Mouse (Mus musculus): ENCODE results near the gene Gm8764. TPM values are rescaled to one million over a fixed set of nuclear protein-coding genes. Genes with fewer than 3 reads are reported as not detected.
"Not testable (repeated sequence)": the region's sequence is repeated elsewhere in the genome, so short reads cannot be mapped to it uniquely, and the experiment has no call there.

The Gm8764 gene
- polyA plus RNA-seq (2014; fragmentation: Nextera tagmentation; extraction: Ambion mirVana), result not detected in 2 replicates

DNA sequence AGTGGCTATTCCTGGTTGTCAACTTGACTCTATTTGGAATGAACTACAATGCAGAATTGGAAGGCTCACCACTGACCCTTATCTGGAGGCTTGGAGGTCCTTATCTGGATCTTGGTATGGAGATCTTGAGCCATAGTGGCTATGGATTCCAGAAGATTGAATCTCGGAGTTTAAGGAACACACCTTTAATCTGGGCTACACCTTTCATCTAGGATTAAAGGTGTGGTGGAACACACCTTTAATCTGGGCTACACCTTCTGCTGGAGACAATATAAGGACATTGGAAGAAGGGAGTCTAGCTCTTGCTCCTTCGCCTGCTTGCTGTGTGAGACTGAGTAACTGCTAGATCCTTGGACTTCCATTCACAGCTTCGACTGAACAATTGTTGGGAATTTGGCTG, at the start of gene Gm8764:
TSS of gene Gm8764 (plus strand) at position 301 of the 400 bp plus-strand sequence.
- no CpG with 5 or more reads among the region's 3 CpGs for WGBS
- H3K4me2 ChIP-seq (ENCODE audit: low read length); H3K9me3 ChIP-seq (ENCODE audit: control insufficient read depth, low read length); H3K4me3 ChIP-seq (ENCODE audit: control insufficient read depth in 1 of 2, insufficient read depth in 1 of 2, low read depth in 1 of 2, low read length in 2 of 2); H3K36me3 ChIP-seq (ENCODE audit: control insufficient read depth, insufficient read depth, low read length); H3K27me3 ChIP-seq (ENCODE audit: control insufficient read depth, insufficient read depth, low read length); H3K9ac ChIP-seq (ENCODE audit: low read length); ATAC-seq (ENCODE audit: insufficient number of reproducible peaks, insufficient read depth, low FRiP score, low read depth); H3K4me1 ChIP-seq (ENCODE audit: control insufficient read depth in 2 of 2, insufficient read depth in 2 of 2, low read length in 2 of 2); H3K27ac ChIP-seq (replicated peaks in 1 of 2; ENCODE audit: control insufficient read depth in 1 of 2, insufficient read depth in 1 of 2, low read depth in 2 of 2, low read length in 2 of 2): not testable (repeated sequence)

- H3K9ac ChIP-seq (ENCODE audit: low read length), result no peak overlapping the region
- H3K36me3 ChIP-seq (ENCODE audit: control insufficient read depth, insufficient read depth, low read length), result no peaks in the 10 kb centered on the region
- H3K27ac ChIP-seq (replicated peaks in 1 of 2; ENCODE audit: control insufficient read depth in 1 of 2, insufficient read depth in 1 of 2, low read depth in 2 of 2, low read length in 2 of 2), result no peak overlapping the region
- H3K4me3 ChIP-seq (ENCODE audit: control insufficient read depth in 1 of 2, insufficient read depth in 1 of 2, low read depth in 1 of 2, low read length in 2 of 2), result no peak overlapping the region
- H3K4me2 ChIP-seq (ENCODE audit: low read length), result no peak overlapping the region
- H3K27me3 ChIP-seq (ENCODE audit: control insufficient read depth, insufficient read depth, low read length), result no peaks in the 10 kb centered on the region
- H3K4me1 ChIP-seq (ENCODE audit: control insufficient read depth in 2 of 2, insufficient read depth in 2 of 2, low read length in 2 of 2), result no peaks in the 10 kb centered on the region
- ATAC-seq (ENCODE audit: insufficient number of reproducible peaks, insufficient read depth, low FRiP score, low read depth), result no peak
- 71% methylated on average over 3 of the region's 3 CpGs for WGBS
- no peaks in the 10 kb centered on the region for H3K9me3 ChIP-seq (ENCODE audit: control insufficient read depth, low read length)
These were observed 49.8 kb upstream of the Gm8764 start for GRCm38 (mm10) chr10:104110044-104110443.

DNA sequence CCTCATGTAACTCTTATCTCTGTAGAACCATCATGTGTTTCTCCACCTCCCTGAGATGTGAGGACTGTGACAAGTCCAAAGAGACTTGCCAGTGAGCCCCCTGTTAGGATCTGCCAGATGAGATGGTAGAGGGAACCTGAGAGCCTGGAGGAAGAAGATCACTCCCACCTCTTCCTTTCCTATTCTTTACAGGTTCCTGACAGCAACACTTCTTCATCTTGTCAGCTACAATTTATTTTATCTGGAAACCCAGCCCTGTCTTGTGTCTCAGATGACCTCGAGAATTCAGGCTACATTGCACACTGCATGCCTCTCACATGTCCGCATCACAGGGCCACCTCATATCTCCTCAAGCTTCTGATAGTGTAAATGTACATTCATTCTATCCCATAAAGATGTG, 41.5 kb upstream of the Gm8764 start:
- H3K4me2 ChIP-seq (ENCODE audit: low read length), result no peak overlapping the region
- no peaks in the 10 kb centered on the region for H3K4me1 ChIP-seq (ENCODE audit: control insufficient read depth in 2 of 2, insufficient read depth in 2 of 2, low read length in 2 of 2)
- WGBS, result 25% methylated on average over 2 of the region's 2 CpGs
- no peak overlapping the region for H3K4me3 ChIP-seq (ENCODE audit: control insufficient read depth in 1 of 2, insufficient read depth in 1 of 2, low read depth in 1 of 2, low read length in 2 of 2)
- no peaks in the 10 kb centered on the region for H3K36me3 ChIP-seq (ENCODE audit: control insufficient read depth, insufficient read depth, low read length)
- H3K9me3 ChIP-seq (ENCODE audit: control insufficient read depth, low read length), result no peaks in the 10 kb centered on the region
- no peaks in the 10 kb centered on the region for H3K27me3 ChIP-seq (ENCODE audit: control insufficient read depth, insufficient read depth, low read length)
- no peak for ATAC-seq (ENCODE audit: insufficient number of reproducible peaks, insufficient read depth, low FRiP score, low read depth)
- H3K27ac ChIP-seq (replicated peaks in 1 of 2; ENCODE audit: control insufficient read depth in 1 of 2, insufficient read depth in 1 of 2, low read depth in 2 of 2, low read length in 2 of 2), result no peak overlapping the region
- no peak overlapping the region for H3K9ac ChIP-seq (ENCODE audit: low read length)

DNA sequence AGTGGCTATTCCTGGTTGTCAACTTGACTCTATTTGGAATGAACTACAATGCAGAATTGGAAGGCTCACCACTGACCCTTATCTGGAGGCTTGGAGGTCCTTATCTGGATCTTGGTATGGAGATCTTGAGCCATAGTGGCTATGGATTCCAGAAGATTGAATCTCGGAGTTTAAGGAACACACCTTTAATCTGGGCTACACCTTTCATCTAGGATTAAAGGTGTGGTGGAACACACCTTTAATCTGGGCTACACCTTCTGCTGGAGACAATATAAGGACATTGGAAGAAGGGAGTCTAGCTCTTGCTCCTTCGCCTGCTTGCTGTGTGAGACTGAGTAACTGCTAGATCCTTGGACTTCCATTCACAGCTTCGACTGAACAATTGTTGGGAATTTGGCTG, 17.1 kb upstream of the Gm8764 start, which contains the start of gene Gm21293:
TSS of gene Gm21293 (plus strand) at position 301 of the 400 bp plus-strand sequence.
- not testable (repeated sequence) for H3K4me3 ChIP-seq (ENCODE audit: control insufficient read depth in 1 of 2, insufficient read depth in 1 of 2, low read depth in 1 of 2, low read length in 2 of 2); H3K27ac ChIP-seq (replicated peaks in 1 of 2; ENCODE audit: control insufficient read depth in 1 of 2, insufficient read depth in 1 of 2, low read depth in 2 of 2, low read length in 2 of 2); H3K36me3 ChIP-seq (ENCODE audit: control insufficient read depth, insufficient read depth, low read length); H3K27me3 ChIP-seq (ENCODE audit: control insufficient read depth, insufficient read depth, low read length); H3K9ac ChIP-seq (ENCODE audit: low read length); H3K4me1 ChIP-seq (ENCODE audit: control insufficient read depth in 2 of 2, insufficient read depth in 2 of 2, low read length in 2 of 2); H3K9me3 ChIP-seq (ENCODE audit: control insufficient read depth, low read length); H3K4me2 ChIP-seq (ENCODE audit: low read length); ATAC-seq (ENCODE audit: insufficient number of reproducible peaks, insufficient read depth, low FRiP score, low read depth)
- no CpG with 5 or more reads among the region's 3 CpGs for WGBS

- H3K27me3 ChIP-seq (ENCODE audit: control insufficient read depth, insufficient read depth, low read length); H3K9ac ChIP-seq (ENCODE audit: low read length); H3K4me1 ChIP-seq (ENCODE audit: control insufficient read depth in 2 of 2, insufficient read depth in 2 of 2, low read length in 2 of 2); H3K9me3 ChIP-seq (ENCODE audit: control insufficient read depth, low read length); H3K36me3 ChIP-seq (ENCODE audit: control insufficient read depth, insufficient read depth, low read length); H3K4me3 ChIP-seq (ENCODE audit: control insufficient read depth in 1 of 2, insufficient read depth in 1 of 2, low read depth in 1 of 2, low read length in 2 of 2); H3K27ac ChIP-seq (replicated peaks in 1 of 2; ENCODE audit: control insufficient read depth in 1 of 2, insufficient read depth in 1 of 2, low read depth in 2 of 2, low read length in 2 of 2); H3K4me2 ChIP-seq (ENCODE audit: low read length); ATAC-seq (ENCODE audit: insufficient number of reproducible peaks, insufficient read depth, low FRiP score, low read depth): not testable (repeated sequence)
- WGBS, result no CpG with 5 or more reads among the region's 3 CpGs
These were observed 8.6 kb upstream of the Gm8764 start, which contains the start of gene Gm6763 for GRCm38 (mm10) chr10:104151197-104151596. TSS of gene Gm6763 (plus strand) at chr10:104151497.

GRCm38 (mm10) chr10:104168215-104168614, 8.4 kb downstream of the Gm8764 start, which contains the start of gene Gm21304:
TSS of gene Gm21304 (plus strand) at chr10:104168515.
- not testable (repeated sequence) for H3K4me3 ChIP-seq (ENCODE audit: control insufficient read depth in 1 of 2, insufficient read depth in 1 of 2, low read depth in 1 of 2, low read length in 2 of 2); H3K9ac ChIP-seq (ENCODE audit: low read length); H3K4me2 ChIP-seq (ENCODE audit: low read length); ATAC-seq (ENCODE audit: insufficient number of reproducible peaks, insufficient read depth, low FRiP score, low read depth); H3K27ac ChIP-seq (replicated peaks in 1 of 2; ENCODE audit: control insufficient read depth in 1 of 2, insufficient read depth in 1 of 2, low read depth in 2 of 2, low read length in 2 of 2); H3K9me3 ChIP-seq (ENCODE audit: control insufficient read depth, low read length); H3K36me3 ChIP-seq (ENCODE audit: control insufficient read depth, insufficient read depth, low read length); H3K27me3 ChIP-seq (ENCODE audit: control insufficient read depth, insufficient read depth, low read length); H3K4me1 ChIP-seq (ENCODE audit: control insufficient read depth in 2 of 2, insufficient read depth in 2 of 2, low read length in 2 of 2)
- no CpG with 5 or more reads among the region's 3 CpGs for WGBS

DNA sequence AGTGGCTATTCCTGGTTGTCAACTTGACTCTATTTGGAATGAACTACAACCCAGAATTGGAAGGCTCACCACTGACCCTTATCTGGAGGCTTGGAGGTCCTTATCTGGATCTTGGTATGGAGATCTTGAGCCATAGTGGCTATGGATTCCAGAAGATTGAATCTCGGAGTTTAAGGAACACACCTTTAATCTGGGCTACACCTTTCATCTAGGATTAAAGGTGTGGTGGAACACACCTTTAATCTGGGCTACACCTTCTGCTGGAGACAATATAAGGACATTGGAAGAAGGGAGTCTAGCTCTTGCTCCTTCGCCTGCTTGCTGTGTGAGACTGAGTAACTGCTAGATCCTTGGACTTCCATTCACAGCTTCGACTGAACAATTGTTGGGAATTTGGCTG, 16.9 kb downstream of the Gm8764 start, which contains the start of gene Gm21312:
TSS of gene Gm21312 (plus strand) at position 301 of the 400 bp plus-strand sequence.
- H3K4me3 ChIP-seq (ENCODE audit: control insufficient read depth in 1 of 2, insufficient read depth in 1 of 2, low read depth in 1 of 2, low read length in 2 of 2); H3K27me3 ChIP-seq (ENCODE audit: control insufficient read depth, insufficient read depth, low read length); ATAC-seq (ENCODE audit: insufficient number of reproducible peaks, insufficient read depth, low FRiP score, low read depth); H3K36me3 ChIP-seq (ENCODE audit: control insufficient read depth, insufficient read depth, low read length); H3K27ac ChIP-seq (replicated peaks in 1 of 2; ENCODE audit: control insufficient read depth in 1 of 2, insufficient read depth in 1 of 2, low read depth in 2 of 2, low read length in 2 of 2); H3K9me3 ChIP-seq (ENCODE audit: control insufficient read depth, low read length); H3K4me2 ChIP-seq (ENCODE audit: low read length); H3K4me1 ChIP-seq (ENCODE audit: control insufficient read depth in 2 of 2, insufficient read depth in 2 of 2, low read length in 2 of 2); H3K9ac ChIP-seq (ENCODE audit: low read length): not testable (repeated sequence)
- WGBS, result no CpG with 5 or more reads among the region's 3 CpGs

- H3K4me2 ChIP-seq (ENCODE audit: low read length); H3K4me3 ChIP-seq (ENCODE audit: control insufficient read depth in 1 of 2, insufficient read depth in 1 of 2, low read depth in 1 of 2, low read length in 2 of 2); H3K36me3 ChIP-seq (ENCODE audit: control insufficient read depth, insufficient read depth, low read length); H3K9me3 ChIP-seq (ENCODE audit: control insufficient read depth, low read length); ATAC-seq (ENCODE audit: insufficient number of reproducible peaks, insufficient read depth, low FRiP score, low read depth); H3K4me1 ChIP-seq (ENCODE audit: control insufficient read depth in 2 of 2, insufficient read depth in 2 of 2, low read length in 2 of 2); H3K27me3 ChIP-seq (ENCODE audit: control insufficient read depth, insufficient read depth, low read length); H3K9ac ChIP-seq (ENCODE audit: low read length); H3K27ac ChIP-seq (replicated peaks in 1 of 2; ENCODE audit: control insufficient read depth in 1 of 2, insufficient read depth in 1 of 2, low read depth in 2 of 2, low read length in 2 of 2): not testable (repeated sequence)
- WGBS, result no CpG with 5 or more reads among the region's 3 CpGs
These were observed 25.4 kb downstream of the Gm8764 start, which contains the start of gene Gm20765 for GRCm38 (mm10) chr10:104185233-104185632. TSS of gene Gm20765 (plus strand) at chr10:104185533.

All from heart, embryonic 14.5 days (tissue).